Mouse (Mus musculus) neural tube, embryonic 10.5 days (tissue): ENCODE results near the gene Sla2.
"Not testable (repeated sequence)": the region's sequence is repeated elsewhere in the genome, so short reads cannot be mapped to it uniquely, and the experiment has no call there.

Source experiments
- DNase-seq: peaks from one replicate; pipeline ENCODE4 v3.0.0-alpha.2; 2017; ENCODE audit warnings: low spot score; ENCODE audit errors: extremely low spot score

Sla2 gene

DNA sequence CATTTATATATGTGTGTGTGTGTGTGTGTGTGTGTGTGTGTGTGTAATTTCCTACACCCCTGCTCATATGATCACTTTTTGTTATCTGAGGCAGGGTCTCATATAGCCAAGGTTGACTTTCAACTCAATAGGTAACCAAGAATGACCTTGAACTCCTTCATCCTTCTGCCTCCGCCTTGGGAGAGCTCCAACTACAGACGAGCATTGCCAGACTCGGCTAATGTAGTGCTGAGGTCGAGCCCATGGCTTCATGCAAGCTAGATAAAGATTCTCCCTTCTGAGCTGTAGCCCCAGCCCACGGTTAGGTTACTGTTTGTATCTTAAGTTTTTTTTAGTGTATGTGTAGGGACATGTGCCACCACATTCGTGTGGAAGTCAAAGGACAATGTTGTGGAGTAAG lies 14.9 kb upstream of the Sla2 start:
- no peak for DNase-seq

DNA sequence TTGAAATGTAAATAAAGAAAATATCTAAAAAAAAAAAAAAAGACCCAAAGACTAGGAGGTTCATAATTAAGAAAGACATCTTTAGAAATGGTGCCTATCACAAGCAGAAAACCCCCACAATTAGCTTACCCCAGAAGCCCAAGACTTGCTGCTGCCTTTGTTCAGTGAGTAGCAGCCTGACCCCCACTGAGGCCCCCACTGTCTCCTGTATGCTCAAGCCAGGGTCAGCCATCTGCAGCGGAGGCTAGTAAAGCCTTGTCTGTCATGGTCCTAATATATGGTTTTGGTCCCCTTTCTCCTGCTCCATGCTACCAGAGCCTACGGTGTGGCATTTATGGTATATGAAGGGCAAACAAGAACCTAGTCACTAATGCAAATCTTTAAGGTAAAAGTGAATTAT lies 14.4 kb upstream of the Sla2 start:
- no peak for DNase-seq

DNA sequence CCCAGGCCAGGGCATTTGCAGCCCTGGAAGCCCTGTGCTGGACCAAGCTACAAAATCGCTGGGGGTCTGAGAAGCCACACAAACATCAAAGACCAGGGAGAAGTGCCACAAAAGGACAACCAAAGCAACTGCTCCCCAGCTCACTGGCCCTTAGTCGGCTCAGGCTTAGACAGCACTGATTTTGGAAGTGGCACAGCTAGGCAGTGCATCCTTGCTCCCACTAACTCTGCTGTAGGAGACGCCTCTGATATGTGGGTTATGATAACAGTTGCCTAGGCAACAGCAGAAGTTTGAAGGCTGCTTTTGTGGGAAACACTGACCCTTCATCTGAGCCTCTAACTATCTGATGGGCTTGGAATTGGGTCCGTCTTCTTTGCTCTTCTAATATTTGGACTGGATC lies 12.2 kb upstream of the Sla2 start:
- DNase-seq: no peak

DNA sequence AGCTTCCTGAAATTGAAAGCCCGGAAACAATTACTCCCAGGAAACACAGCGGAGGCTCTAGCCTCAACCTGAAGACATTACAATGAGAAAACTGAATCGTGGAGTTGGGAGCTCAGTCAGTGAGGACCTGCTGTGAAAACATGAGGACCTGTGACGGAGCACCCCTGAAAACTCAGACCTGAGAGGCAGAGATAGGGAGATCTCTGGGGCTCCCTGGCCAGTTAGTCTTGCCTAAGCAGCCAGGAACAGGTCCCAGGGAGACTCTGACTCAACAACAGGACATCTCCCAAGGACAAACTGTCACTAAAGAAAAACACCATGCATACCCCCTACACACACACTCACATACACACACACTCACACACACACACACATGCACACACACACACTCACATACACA lies 11.4 kb upstream of the Sla2 start:
- no peak for DNase-seq

DNA sequence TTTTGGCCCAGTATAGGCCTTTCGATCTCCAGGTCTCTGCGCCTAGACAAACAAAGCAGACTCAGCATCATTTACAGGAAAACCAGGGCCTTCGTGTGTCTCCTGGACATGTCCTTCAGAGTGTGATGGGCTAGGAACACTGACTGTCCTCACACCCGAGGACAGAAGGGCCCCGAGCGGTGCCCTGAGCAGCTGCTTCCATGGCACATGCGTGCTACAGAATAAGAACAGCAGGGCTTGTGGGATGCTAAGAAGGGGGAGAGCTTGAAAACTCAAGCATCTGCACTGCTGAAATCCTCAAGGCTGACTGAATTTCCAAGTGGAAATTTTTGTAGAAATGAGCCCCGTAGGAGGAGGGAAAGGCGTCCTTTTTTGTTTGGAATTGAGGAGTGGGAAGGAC lies 10.0 kb upstream of the Sla2 start:
- DNase-seq: no peak

DNA sequence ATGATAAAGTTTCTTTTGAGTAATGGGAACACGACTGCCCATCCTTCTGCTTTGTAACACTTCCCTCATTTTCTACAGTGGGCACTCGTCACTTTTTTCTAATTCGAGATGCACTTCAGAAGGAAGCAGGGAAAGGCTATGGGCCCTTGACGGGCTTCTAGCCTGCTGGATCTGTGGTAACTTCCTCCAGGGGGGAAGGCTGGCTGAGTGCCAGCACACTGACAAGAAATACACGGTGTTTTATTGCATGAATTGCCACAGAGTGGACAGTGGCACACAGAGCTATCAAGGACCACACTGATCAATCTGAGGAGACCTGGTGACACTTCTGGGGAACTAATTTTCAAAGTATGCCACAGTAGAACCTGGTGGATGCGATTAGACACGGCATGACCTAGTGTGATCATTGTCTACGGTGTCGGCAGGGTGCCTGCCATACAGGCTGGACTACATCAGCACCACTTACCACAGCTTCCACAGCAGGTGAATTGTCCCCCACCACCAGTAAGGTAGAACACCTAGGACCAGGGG lies 9.5 kb upstream of the Sla2 start:
- DNase-seq: no peak

DNA sequence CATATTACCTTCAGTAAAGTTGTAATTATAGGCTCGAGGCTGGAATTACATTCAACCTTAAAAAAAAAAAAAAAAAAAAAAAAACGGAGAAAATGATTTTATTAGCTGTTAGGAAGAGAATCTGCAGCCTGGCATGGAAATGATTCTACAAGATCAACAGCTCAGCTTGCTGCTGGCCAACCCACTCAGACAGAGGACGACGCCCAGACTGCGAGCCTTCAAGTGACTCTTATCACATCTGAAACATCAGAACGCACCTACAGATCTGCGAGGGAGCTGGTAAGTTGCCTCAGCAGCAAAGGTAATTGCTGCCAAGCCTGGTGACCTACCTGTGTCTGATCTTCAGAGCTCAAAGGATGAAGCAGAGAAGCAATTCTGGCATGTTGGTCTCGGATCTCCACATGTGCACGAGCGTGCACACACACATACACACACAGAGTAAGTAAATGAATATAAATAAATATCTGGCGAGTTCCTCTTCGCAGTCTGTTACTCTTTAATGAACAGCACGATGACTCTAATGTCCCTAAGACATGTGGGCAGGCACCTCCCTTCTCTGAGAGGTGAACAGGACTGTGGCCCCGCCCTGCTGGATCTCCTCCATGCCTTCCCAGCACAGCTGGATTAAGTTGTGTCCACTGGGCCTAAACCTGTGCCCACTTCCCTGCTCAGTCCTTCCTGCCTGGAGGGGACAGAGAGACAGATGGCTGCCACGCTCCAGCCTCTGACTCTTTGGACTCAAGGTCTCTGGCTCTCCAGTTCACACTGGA lies 7.7 kb upstream of the Sla2 start:
- DNase-seq: no peak

DNA sequence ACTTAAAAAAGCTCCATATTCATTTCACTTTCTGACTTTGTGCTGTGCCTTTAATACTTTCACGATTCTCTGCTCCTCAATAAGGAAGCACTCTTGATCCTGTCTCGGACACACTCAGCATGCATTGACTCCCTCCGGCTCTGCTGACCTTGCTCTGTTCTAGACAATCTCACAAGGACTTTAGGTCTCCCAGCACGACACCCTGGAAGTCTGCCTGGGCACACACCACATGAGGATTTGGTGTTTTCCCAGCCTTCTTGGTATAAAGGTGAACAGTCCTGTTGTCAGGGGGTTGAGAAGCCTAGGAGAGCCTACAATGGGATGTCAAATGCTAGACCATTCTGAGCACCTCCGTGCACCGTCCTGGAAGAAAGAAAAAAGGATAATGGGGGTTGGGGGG lies 5.8 kb upstream of the Sla2 start:
- no peak for DNase-seq

DNA sequence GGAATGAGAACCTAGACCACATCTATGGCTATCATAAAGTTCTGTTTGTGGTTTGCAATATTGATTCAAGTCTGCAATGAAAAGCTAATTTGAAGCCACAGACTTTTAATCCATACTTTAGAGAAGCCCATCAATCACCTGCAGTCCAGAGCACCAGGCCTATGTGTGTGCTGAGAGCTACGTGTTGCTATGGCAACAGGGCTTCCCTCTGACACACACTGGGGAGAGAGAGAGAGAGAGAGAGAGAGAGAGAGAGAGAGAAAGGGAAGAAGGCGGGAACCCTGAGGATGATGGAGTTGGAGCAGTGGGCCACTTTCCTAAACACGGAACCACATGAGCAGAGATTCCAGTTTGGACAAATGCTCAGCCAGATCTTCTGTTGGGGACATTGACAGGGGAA lies 5.2 kb upstream of the Sla2 start:
- DNase-seq: no peak

DNA sequence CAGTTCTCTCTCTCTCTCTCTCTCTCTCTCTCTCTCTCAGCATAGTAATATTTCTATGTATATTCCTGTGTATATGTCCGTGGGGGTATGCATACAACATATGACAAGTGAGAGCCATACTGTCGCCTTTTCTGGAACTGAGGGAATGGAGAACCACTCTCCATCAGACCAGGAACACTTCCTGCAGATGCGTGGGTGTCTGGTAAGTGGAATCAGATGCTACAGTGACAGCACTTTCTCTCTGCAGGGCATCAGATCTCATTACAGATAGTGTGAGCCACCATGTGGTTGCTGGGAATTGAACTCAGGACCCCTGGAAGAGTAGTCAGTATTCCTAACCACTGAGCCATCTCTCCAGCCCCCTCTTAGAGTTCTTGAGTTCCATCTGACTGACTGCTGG lies 1.5 kb upstream of the Sla2 start:
- no peak for DNase-seq

DNA sequence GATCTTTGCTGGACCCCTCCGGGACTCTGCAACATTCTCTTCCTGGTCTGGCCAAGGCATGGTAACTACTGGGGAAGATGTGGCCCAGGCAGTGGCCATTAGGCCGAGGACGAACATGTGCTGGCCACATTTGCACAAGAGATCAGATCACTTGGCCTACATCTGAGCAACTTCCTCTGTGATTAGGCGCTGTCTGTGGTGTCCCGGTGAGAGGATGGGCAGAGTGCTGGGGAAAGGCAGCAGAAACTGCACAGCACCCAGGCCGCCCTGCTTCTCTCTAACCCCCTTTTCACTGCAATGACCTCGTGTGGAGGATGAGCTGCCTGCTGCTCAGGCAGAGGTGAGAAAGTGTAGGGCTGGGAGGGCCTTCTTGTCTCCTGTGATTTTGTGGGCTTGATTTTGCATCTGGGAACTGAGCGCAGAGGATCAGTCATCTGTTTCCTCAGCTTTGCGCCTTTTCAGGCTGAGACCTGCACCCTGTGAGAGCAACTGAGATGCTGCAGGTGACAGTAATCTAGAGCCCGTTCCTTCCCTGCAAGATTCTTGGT lies 834 bp downstream of the Sla2 start:
- no peak for DNase-seq

DNA sequence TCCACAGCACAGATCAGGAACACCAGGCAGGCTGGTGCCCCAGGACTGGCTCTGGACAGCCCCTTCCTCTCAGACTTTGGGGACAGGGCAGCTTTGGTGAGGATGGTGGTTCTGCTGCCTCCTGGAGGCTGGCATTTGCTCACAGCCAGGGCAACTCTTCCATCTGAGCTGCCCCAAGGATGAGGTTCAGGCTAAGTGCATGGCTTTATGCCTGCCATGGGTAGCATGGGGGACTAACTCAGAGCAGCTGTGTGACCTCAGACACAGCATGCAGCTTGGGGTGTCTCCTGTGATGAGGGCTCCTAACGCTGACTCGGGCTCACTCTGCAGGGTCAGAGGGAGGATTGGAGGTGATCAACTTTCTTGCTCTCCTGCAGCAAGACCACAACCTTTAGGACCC lies 1.3 kb downstream of the Sla2 start:
- DNase-seq: not testable (repeated sequence)

DNA sequence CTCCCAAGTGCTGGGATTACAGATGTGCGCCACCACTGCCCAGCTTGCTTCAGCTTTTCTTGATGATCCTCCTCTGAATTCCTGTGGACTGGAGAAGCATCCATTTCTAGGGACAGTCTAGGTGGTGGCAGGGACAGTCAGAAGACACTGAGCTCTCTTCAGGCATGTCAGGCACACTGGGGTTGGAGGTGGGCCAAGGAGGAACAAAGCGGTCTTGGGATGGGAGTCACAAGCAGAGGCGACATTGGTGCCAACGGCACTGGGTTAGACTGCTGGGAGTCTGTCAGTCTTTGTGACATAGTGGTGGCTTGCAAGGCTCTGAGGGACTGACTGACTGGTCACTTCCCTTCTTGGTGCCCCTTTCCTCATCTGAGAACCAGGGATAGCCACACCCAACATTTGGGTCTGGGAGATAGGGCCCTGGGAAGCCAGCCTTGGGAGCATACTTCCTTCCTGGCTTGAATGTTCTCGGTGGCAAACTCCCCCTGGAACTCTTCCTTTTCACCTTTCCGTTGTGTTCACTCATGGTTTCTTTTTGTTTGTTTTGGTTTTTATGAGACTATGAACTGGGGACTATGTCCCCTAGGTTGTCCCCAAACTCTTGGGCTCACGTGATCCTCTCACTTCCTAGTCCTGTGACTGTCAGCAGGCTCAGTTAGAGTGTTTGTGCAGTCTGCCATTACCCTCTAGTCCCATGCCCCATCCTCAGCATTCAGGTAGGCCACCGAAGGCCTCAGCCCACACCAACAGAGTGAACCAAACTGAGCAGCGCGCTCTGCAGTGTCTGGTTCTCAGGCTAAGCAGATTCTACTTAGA lies 2.4 kb downstream of the Sla2 start:
- DNase-seq: no peak

DNA sequence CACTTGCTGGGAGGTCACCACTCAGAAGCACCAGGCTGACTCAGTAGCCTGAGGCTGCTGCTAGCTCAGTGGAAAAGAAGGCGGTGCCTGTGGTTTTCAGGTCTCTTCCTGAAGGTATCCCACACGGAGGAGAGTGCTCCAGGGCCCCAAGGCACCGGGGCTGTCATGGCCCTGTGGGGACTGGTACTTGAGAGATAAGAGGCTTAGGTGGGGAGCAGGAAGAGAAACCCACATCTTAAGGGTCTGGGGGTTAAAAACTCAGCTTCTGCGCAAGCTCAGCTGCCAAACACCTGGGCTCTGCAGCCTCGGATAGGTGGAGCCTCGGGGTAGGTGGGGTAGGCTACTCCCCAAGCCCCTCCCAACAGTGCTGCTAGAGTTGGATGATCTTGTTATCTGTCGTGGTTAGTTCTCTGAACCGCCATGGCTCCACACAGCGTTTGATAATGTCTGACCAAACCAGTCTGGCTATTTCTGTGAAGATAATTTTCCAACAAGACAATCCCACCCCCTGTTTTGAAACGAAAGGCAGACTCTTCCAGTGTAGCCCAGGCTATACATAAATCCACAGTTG lies 4.5 kb downstream of the Sla2 start:
- DNase-seq: no peak

DNA sequence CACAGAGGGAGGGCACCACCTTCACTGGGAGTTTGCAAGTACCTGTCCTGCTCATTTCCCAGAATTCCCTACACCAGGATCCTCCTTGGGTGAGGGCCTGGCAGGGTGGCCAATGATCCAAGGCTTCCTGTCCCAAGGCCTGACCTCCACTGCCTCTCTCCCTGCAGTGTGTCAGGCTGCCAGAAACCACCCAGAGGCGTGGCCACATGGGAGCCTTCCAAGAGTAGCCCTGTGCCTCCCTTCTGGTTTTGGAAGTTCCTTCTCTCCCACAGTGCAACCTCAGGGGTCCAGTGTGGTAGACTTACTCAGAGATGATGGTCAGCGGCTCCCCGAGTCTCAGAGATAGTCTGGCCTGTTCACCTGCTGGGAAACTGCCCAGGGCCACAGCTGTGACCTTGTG lies 7.5 kb downstream of the Sla2 start:
- no peak for DNase-seq

DNA sequence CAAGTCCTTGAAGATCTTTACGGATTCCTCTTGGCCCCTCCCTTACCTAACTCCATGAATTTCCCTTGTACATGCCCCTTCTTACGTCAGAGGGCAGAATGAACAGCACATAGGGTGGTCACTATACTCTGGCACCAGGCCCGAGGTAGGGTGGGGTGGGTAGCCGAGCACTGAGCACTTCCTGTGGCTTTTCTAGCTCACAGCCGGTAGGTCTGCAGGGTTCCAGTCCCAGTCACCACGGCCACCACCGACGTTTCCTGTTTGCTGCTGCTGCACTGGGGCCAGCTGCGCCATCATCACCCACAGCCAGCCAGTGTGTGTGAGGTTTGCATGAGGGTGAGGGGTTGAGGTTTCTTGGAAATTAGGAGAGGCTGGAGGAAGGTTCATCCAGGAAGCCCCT lies 9.3 kb downstream of the Sla2 start:
- DNase-seq: no peak

DNA sequence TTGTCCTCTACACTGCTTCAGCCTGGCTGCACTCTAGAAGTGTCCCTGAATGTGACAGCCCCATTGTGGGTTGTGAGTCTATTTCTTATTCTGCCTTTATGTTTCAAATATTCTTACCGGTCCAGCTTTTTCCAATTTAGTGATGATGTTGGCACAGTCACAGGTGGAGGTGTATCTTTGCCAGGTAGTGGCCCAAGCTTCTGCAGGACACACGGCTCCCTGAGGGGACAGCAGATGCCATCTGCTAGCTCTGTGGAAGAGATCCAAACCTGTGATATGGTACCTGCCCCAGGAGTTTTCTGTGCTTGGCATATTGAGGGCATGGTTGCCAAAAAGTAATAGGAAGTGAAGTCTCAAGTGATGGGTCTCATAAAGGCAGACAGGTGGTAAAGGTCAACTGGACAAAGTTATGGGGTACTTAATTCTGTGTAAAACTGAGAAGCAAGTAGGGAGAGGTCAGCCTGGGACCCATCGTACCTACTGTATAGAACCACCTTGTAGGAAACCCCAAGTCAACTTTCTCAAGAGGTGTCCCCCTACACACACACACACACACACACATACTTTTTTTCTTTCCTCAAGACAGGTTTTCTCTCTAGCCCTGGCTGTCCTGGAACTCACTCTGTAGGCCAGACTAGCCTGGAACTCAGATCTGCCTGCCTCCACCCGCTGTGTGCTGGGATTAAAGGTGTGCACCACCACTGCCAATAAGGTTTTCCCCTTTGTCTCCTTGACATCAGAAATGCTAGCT lies 12.1 kb downstream of the Sla2 start:
- DNase-seq: no peak

DNA sequence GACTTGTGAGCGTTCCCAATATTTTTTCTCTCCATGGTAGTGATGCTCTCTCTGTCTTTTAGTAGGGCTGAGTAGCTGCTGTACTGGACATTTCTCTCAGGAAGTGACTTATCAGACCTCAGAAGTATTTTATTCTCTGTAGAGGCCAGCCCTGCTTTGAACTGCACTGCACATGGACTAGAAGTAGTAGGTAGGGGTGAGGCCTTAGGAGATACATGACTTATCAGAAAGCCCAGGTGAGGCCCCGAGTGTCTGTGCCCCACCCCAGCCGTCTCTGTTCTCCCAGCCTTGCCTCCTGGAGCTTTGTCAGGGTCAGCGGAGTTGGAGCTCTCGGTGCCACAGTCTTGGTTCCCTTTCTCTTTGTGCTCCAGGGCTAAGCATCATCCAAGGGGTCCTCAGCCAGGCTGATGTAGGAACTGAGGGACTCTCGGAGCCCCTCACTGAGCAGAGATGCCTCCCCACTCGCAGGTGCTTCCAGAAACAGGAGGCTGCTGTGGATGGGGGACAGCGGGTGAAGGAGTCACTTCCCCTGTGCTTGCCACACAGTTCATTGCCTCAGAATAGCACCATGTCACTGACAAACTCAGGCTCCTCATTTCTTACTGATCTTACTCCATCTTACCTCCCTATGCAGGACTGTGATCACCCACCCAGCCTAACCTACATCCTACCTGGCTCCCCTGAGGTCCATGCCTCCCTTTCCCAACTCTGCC lies 12.8 kb downstream of the Sla2 start:
- DNase-seq: no peak

DNA sequence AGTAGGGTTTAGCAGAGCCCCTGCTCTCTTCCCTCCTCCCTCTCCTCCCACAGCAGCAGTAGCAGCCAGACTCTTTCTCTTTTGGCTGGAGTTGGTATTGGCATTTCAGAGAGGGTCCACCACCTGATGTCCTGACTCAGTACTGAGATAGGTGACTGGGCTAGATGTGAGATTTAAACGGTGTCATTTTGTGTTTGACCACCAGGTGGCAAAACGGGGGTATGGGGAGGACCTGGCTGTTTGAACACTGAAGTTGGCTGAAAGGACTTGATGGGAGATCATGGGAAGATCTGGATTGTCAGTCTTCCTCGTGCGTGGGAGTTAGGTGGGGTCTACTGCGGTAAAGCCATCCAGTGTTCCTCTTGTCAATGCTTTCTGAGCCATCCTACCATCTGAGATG lies 13.4 kb downstream of the Sla2 start:
- DNase-seq: peak; percentile 64

DNA sequence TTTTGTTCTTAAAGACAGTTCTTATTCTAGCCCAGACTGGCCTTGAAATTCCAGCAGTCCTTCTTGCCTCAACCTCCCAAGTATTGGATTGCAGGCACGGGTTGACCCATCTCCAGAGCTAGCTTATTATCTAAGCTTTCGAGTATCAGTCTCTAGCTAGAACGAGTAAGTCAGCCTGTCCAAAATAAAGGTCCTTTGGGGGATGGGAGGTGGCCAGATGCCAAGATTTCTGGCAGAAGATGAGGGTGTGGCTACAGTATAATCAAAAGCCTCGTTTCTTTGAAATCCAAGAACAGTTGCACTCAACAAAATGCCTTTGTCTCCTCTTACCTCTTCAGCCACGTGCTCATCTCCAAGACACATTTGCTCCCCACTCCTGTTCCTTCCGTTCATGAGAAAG lies 16.5 kb downstream of the Sla2 start:
- DNase-seq: no peak

DNA sequence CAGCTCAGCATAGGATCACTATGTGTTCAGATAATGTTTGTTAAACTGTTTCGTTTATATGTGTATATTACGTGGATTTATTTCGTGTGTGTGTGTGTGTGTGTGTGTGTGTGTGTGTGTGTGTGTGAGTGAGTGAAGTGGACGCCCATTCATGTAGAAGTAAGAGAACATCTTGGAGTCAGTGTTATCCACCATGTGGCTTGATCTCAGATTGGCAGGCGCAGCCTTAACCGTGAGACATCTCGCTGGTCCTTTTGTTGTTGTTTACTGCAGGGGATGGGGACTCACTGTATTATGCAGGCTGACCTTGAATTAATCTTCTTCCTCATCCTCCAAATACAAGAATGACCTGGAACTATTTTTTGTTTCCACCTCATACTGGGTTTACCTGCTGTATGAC lies 17.4 kb downstream of the Sla2 start:
- DNase-seq: no peak
